Mouse (Mus musculus) midbrain, postnatal 0 days (tissue): ENCODE data around the gene Msantd3. TPM values are rescaled to one million over a fixed set of nuclear protein-coding genes. Genes with fewer than 3 reads are reported as not detected.
A peak's percentile ranks its signal among the peaks of the same experiment; 100 is the strongest.

Experiments used
- ATAC-seq: fragments of 200-750 bp; cut with Nextera tagmentation; 2 replicates; pipeline ENCODE4 v1.8.0; 2017; ENCODE audit warnings: moderate number of reproducible peaks, mild to moderate bottlenecking, moderate TSS enrichment, moderate library complexity; ENCODE audit not compliant: low FRiP score
- DNase-seq: peaks from one replicate; pipeline ENCODE4 v3.0.0-alpha.2; 2015; ENCODE audit warnings: low spot score
- H3K27ac ChIP-seq: fragments of 300-500 bp; sonication (generic); 2 replicates; pipeline ENCODE4 v1.5.1; 2014; ENCODE audit warnings: low read depth, mild to moderate bottlenecking, low read length, mixed read lengths
- H3K27me3 ChIP-seq: fragments of 300-500 bp; sonication (generic); 2 replicates; pipeline ENCODE4 v1.6.1; 2014; ENCODE audit warnings: low read length, control low read depth, mixed read lengths; ENCODE audit not compliant: insufficient read depth
- H3K36me3 ChIP-seq: fragments of 300-500 bp; sonication (generic); 2 replicates; pipeline ENCODE4 v1.6.1; 2014; ENCODE audit warnings: low read length, control low read depth, mixed read lengths; ENCODE audit not compliant: insufficient read depth
- H3K4me1 ChIP-seq: fragments of 300-500 bp; sonication (generic); 2 replicates; pipeline ENCODE4 v1.6.1; 2014; ENCODE audit warnings: mild to moderate bottlenecking, control low read depth, antibody characterized with exemption, low read length, mixed read lengths; ENCODE audit not compliant: insufficient read depth
- H3K4me2 ChIP-seq: fragments of 300-500 bp; sonication (generic); 2 replicates; pipeline ENCODE4 v1.6.1; 2014; ENCODE audit warnings: low read depth, mild to moderate bottlenecking, low read length, mixed read lengths; ENCODE audit not compliant: poor library complexity, severe bottlenecking
- H3K4me3 ChIP-seq: fragments of 300-500 bp; sonication (generic); 2 replicates; pipeline ENCODE4 v1.5.1; 2014; ENCODE audit warnings: low read depth, mild to moderate bottlenecking, low read length, moderate library complexity
- H3K9ac ChIP-seq: fragments of 300-500 bp; sonication (generic); replicated peaks from 2 replicates; pipeline ENCODE4 v1.6.1; 2014; ENCODE audit warnings: mild to moderate bottlenecking, low read length, moderate library complexity, mixed read lengths; ENCODE audit not compliant: poor library complexity, severe bottlenecking
- H3K9me3 ChIP-seq: fragments of 300-500 bp; sonication (generic); 2 replicates; pipeline ENCODE4 v1.6.1; 2016; ENCODE audit warnings: low read length, control low read depth
- CTCF ChIP-seq: IDR thresholded peaks from 2 replicates; pipeline ENCODE4 v1.5.1; 2016; ENCODE audit warnings: antibody characterized with exemption, mild to moderate bottlenecking
- WGBS: fragments of 180-500 bp; shearing (Covaris S2); extraction: QIAGEN DNeasy Blood & Tissue Kit; methylation state at CpG from one replicate; pipeline ENCODE4 v1.1.7; 2014; 5-methylcytosine and 5-hydroxymethylcytosine counted together
- polyA plus RNA-seq: library from polyadenylated mRNA; unstranded; fragments of >200 nt; fragmentation: Nextera tagmentation; extraction: Ambion mirVana; gene quantifications from 2 replicates; pipeline ENCODE4 v1.2.1, GENCODE M21; 2015
- total RNA-seq: library from RNA; depleted of rRNA; stranded (reverse); fragments of >200 nt; gene quantifications from 2 replicates; pipeline ENCODE4 v1.2.3, GENCODE M21; 2014

Msantd3 gene
- total and polyA plus RNA-seq, 2 experiments from 2014 or later, result 27.0 to 30.3 TPM

- Histone ChIP-seq H3K4me1 (no peaks in the 10 kb centered on the region), H3K4me3 (no peak overlapping the region), H3K9ac (no peak overlapping the region), H3K27me3 (no peaks in the 10 kb centered on the region), H3K9me3 (no peaks in the 10 kb centered on the region), H3K36me3 (no peaks in the 10 kb centered on the region), H3K27ac (no peak overlapping the region), H3K4me2 (no peak overlapping the region)
- DNase-seq (no peak), ATAC-seq (no peak)
- TF ChIP-seq CTCF, result 0 out of 2 replicates have a peak, but pooled peaks have one; percentile 6
- 70% methylated on average over 11 of the region's 11 CpGs for WGBS
Measured at GRCm38 (mm10) chr4:48531804-48532601, 7.7 kb upstream of the Msantd3 start.

GRCm38 (mm10) chr4:48536275-48536674 lies 3.5 kb upstream of the Msantd3 start:
- Histone ChIP-seq H3K9ac (no peak overlapping the region), H3K4me3 (no peak overlapping the region), H3K27me3 (no peaks in the 10 kb centered on the region), H3K9me3 (no peaks in the 10 kb centered on the region), H3K4me2 (no peak overlapping the region), H3K36me3 (no peaks in the 10 kb centered on the region), H3K27ac (no peak overlapping the region), H3K4me1 (no peaks in the 10 kb centered on the region)
- no peak for TF ChIP-seq CTCF
- no peak for ATAC-seq
- 85% methylated on average over 5 of the region's 5 CpGs for WGBS
- no peak for DNase-seq

GRCm38 (mm10) chr4:48537024-48537423 lies 2.7 kb upstream of the Msantd3 start:
- Histone ChIP-seq H3K9ac (no peak overlapping the region), H3K4me2 (no peak overlapping the region), H3K4me3 (no peak overlapping the region), H3K27ac (no peak overlapping the region), H3K4me1 (no peaks in the 10 kb centered on the region), H3K9me3 (no peaks in the 10 kb centered on the region), H3K36me3 (no peaks in the 10 kb centered on the region), H3K27me3 (no peaks in the 10 kb centered on the region)
- 86% methylated on average over 5 of the region's 5 CpGs for WGBS
- ATAC-seq (no peak), DNase-seq (no peak)
- TF ChIP-seq CTCF, result no peak

GRCm38 (mm10) chr4:48538581-48538980 lies 1.2 kb upstream of the Msantd3 start:
- no peak overlapping the region for H3K27ac ChIP-seq
- no peak for TF ChIP-seq CTCF
- H3K9ac ChIP-seq, result no peak overlapping the region
- H3K9me3 ChIP-seq, result no peaks in the 10 kb centered on the region
- ATAC-seq, result no peak
- 94% methylated on average over 2 of the region's 2 CpGs for WGBS
- no peak overlapping the region for H3K4me3 ChIP-seq
- no peak overlapping the region for H3K4me2 ChIP-seq
- H3K36me3 ChIP-seq, result no peaks in the 10 kb centered on the region
- no peak for DNase-seq
- H3K4me1 ChIP-seq, result no peaks in the 10 kb centered on the region
- no peaks in the 10 kb centered on the region for H3K27me3 ChIP-seq

GRCm38 (mm10) chr4:48540576-48541111 lies 909 bp downstream of the Msantd3 start:
- Histone ChIP-seq H3K27ac (peak overlapping the region; percentile 84), H3K4me2 (peak overlapping the region; percentile 91), H3K36me3 (no peaks in the 10 kb centered on the region), H3K27me3 (no peaks in the 10 kb centered on the region), H3K9me3 (no peaks in the 10 kb centered on the region), H3K4me1 (no peaks in the 10 kb centered on the region; the same call in 1 of the 2 replicates), H3K9ac (peak overlapping the region; percentile 97), H3K4me3 (peak overlapping the region; percentile 81)
- TF ChIP-seq CTCF, result no peak
- ATAC-seq (peak; percentile 67), DNase-seq (no peak)
- 0% methylated on average over 29 of the region's 50 CpGs for WGBS
